Mouse (Mus musculus) lung, embryonic 14.5 days (tissue): ENCODE measurements around the gene Klhl8. TPM values are rescaled to one million over a fixed set of nuclear protein-coding genes. Genes with fewer than 3 reads are reported as not detected.
A peak's percentile ranks its signal among the peaks of the same experiment; 100 is the strongest.

Source experiments
- ATAC-seq: fragments of 200-750 bp; cut with Nextera tagmentation; 2 replicates; pipeline ENCODE4 v1.8.0; 2017; ENCODE audit warnings: mild to moderate bottlenecking, moderate TSS enrichment, moderate library complexity; ENCODE audit not compliant: insufficient read depth
- DNase-seq: peaks from one replicate; pipeline ENCODE4 v3.0.0-alpha.2; 2015
- H3K27ac ChIP-seq: fragments of 300-500 bp; sonication (generic); 2 replicates; pipeline ENCODE4 v1.5.1; 2014; ENCODE audit warnings: low read depth, mild to moderate bottlenecking, moderate library complexity
- H3K27me3 ChIP-seq: fragments of 300-500 bp; sonication (generic); 2 replicates; pipeline ENCODE4 v1.6.1; 2014; ENCODE audit warnings: low read length, control low read depth; ENCODE audit not compliant: insufficient read depth
- H3K36me3 ChIP-seq: fragments of 300-500 bp; sonication (generic); 2 replicates; pipeline ENCODE4 v1.6.1; 2014; ENCODE audit warnings: control low read depth; ENCODE audit not compliant: insufficient read depth
- H3K4me1 ChIP-seq: fragments of 300-500 bp; sonication (generic); 2 replicates; pipeline ENCODE4 v1.6.1; 2014; ENCODE audit warnings: antibody characterized with exemption, control low read depth; ENCODE audit not compliant: insufficient read depth
- H3K4me2 ChIP-seq: fragments of 300-500 bp; sonication (generic); 2 replicates; pipeline ENCODE4 v1.6.1; 2014; ENCODE audit warnings: mild to moderate bottlenecking
- H3K4me3 ChIP-seq: fragments of 300-500 bp; sonication (generic); 2 replicates; pipeline ENCODE4 v1.5.1; 2014; ENCODE audit warnings: low read depth, low read length
- H3K9ac ChIP-seq: fragments of 300-500 bp; sonication (generic); 2 replicates; pipeline ENCODE4 v1.6.1; 2014
- H3K9me3 ChIP-seq: fragments of 300-500 bp; sonication (generic); 2 replicates; pipeline ENCODE4 v1.6.1; 2016; ENCODE audit warnings: low read depth, low read length, control low read depth
- CTCF ChIP-seq: IDR thresholded peaks from 2 replicates; pipeline ENCODE4 v1.5.1; 2016; ENCODE audit warnings: antibody characterized with exemption, low read depth
- WGBS: fragments of 180-500 bp; shearing (Covaris S2); extraction: QIAGEN DNeasy Blood & Tissue Kit; methylation state at CpG from one replicate; pipeline ENCODE4 v1.1.7; 2014; 5-methylcytosine and 5-hydroxymethylcytosine counted together
- polyA plus RNA-seq: library from polyadenylated mRNA; unstranded; fragments of >200 nt; fragmentation: Nextera tagmentation; extraction: Ambion mirVana; gene quantifications from 2 replicates; pipeline ENCODE4 v1.2.1, GENCODE M21; 2014

Klhl8 gene
- polyA plus RNA-seq, 1 experiment from 2014 or later, result 9.4 TPM

- Histone ChIP-seq H3K9me3 (no peaks in the 10 kb centered on the region), H3K36me3 (no peaks in the 10 kb centered on the region), H3K4me3 (no peak overlapping the region), H3K27ac (no peak overlapping the region), H3K9ac (no peak overlapping the region), H3K4me1 (no peaks in the 10 kb centered on the region), H3K27me3 (no peaks in the 10 kb centered on the region), H3K4me2 (no peak overlapping the region)
- WGBS, result 46% methylated on average over 2 of the region's 2 CpGs
- DNase-seq, result peak; percentile 58
- peak; percentile 65 for ATAC-seq
- TF ChIP-seq CTCF, result no peak
These were observed 12.7 kb upstream of the Klhl8 start for GRCm38 (mm10) chr5:103923755-103924154.

GRCm38 (mm10) chr5:103923101-103923500 is 12.0 kb upstream of the Klhl8 start:
- no peak for ATAC-seq
- no peak overlapping the region for H3K27ac ChIP-seq
- H3K4me2 ChIP-seq, result no peak overlapping the region
- no peaks in the 10 kb centered on the region for H3K36me3 ChIP-seq
- no peaks in the 10 kb centered on the region for H3K27me3 ChIP-seq
- no peaks in the 10 kb centered on the region for H3K4me1 ChIP-seq
- H3K9me3 ChIP-seq, result no peaks in the 10 kb centered on the region
- TF ChIP-seq CTCF, result no peak
- no peak for DNase-seq
- no peak overlapping the region for H3K4me3 ChIP-seq
- H3K9ac ChIP-seq, result no peak overlapping the region
- 77% methylated on average over 6 of the region's 6 CpGs for WGBS

GRCm38 (mm10) chr5:103922436-103922835 is 11.4 kb upstream of the Klhl8 start:
- no peak for TF ChIP-seq CTCF
- Histone ChIP-seq H3K27me3 (no peaks in the 10 kb centered on the region), H3K27ac (no peak overlapping the region), H3K4me3 (no peak overlapping the region), H3K4me2 (no peak overlapping the region), H3K9me3 (no peaks in the 10 kb centered on the region), H3K4me1 (no peaks in the 10 kb centered on the region), H3K36me3 (no peaks in the 10 kb centered on the region), H3K9ac (no peak overlapping the region)
- ATAC-seq (no peak), DNase-seq (peak; percentile 44)
- WGBS, result 58% methylated on average over 5 of the region's 5 CpGs

- H3K36me3 ChIP-seq, result no peaks in the 10 kb centered on the region
- 79% methylated on average over 4 of the region's 4 CpGs for WGBS
- no peak overlapping the region for H3K27ac ChIP-seq
- no peak overlapping the region for H3K4me2 ChIP-seq
- H3K4me3 ChIP-seq, result no peak overlapping the region
- H3K4me1 ChIP-seq, result no peaks in the 10 kb centered on the region
- DNase-seq, result no peak
- no peak overlapping the region for H3K9ac ChIP-seq
- TF ChIP-seq CTCF, result no peak
- ATAC-seq, result no peak
- no peaks in the 10 kb centered on the region for H3K27me3 ChIP-seq
- H3K9me3 ChIP-seq, result no peaks in the 10 kb centered on the region
These were observed 8.4 kb upstream of the Klhl8 start for GRCm38 (mm10) chr5:103919497-103919896.

GRCm38 (mm10) chr5:103918233-103918632 is 7.2 kb upstream of the Klhl8 start:
- TF ChIP-seq CTCF, result no peak
- DNase-seq (no peak), ATAC-seq (no peak)
- no peak overlapping the region for H3K9ac ChIP-seq
- no peaks in the 10 kb centered on the region for H3K36me3 ChIP-seq
- H3K27ac ChIP-seq, result no peak overlapping the region
- no peak overlapping the region for H3K4me2 ChIP-seq
- no peaks in the 10 kb centered on the region for H3K4me1 ChIP-seq
- H3K4me3 ChIP-seq, result no peak overlapping the region
- H3K9me3 ChIP-seq, result no peaks in the 10 kb centered on the region
- 56% methylated on average over 3 of the region's 3 CpGs for WGBS
- H3K27me3 ChIP-seq, result no peaks in the 10 kb centered on the region

- no peak overlapping the region for H3K9ac ChIP-seq
- TF ChIP-seq CTCF, result no peak
- no peaks in the 10 kb centered on the region for H3K4me1 ChIP-seq
- no peak overlapping the region for H3K27ac ChIP-seq
- DNase-seq (no peak), ATAC-seq (no peak)
- H3K9me3 ChIP-seq, result no peaks in the 10 kb centered on the region
- H3K36me3 ChIP-seq, result no peaks in the 10 kb centered on the region
- H3K4me3 ChIP-seq, result no peak overlapping the region
- H3K4me2 ChIP-seq, result no peak overlapping the region
- WGBS, result 64% methylated on average over 8 of the region's 8 CpGs
- H3K27me3 ChIP-seq, result 0 out of 2 replicates have a peak, but pooled peaks cover 3% of the 10 kb centered on the region
These were observed 6.4 kb upstream of the Klhl8 start for GRCm38 (mm10) chr5:103917357-103917895.

GRCm38 (mm10) chr5:103916595-103917356 is 5.7 kb upstream of the Klhl8 start:
- 52% methylated on average over 12 of the region's 12 CpGs for WGBS
- no peak for ATAC-seq
- H3K9me3 ChIP-seq, result no peaks in the 10 kb centered on the region
- H3K27me3 ChIP-seq, result 0 out of 2 replicates have a peak, but pooled peaks cover 3% of the 10 kb centered on the region
- H3K9ac ChIP-seq, result no peak overlapping the region
- H3K4me2 ChIP-seq, result no peak overlapping the region
- no peak for DNase-seq
- H3K4me1 ChIP-seq, result no peaks in the 10 kb centered on the region
- TF ChIP-seq CTCF, result no peak
- H3K36me3 ChIP-seq, result no peaks in the 10 kb centered on the region
- no peak overlapping the region for H3K27ac ChIP-seq
- no peak overlapping the region for H3K4me3 ChIP-seq
